Mouse (Mus musculus) cerebellum, adult 2 months (tissue): ENCODE measurements at regions not wholly inside any gene's neighbourhood (a gene's known extent, or its start where the extent isn't known, plus 50 kb on each side); places are given as distances from the start of the nearest gene placed in this dataset.

ENCODE experiments used
- CTCF ChIP-seq: fragments of 200-500 bp; IDR thresholded peaks from 2 replicates; pipeline ENCODE4 v1.5.1; 2011; ENCODE audit warnings: low read depth, mild to moderate bottlenecking, control low read depth, low read length, moderate library complexity, borderline replicate concordance; ENCODE audit not compliant: insufficient read depth
- POLR2A ChIP-seq: fragments of 200-500 bp; IDR thresholded peaks from 2 replicates; pipeline ENCODE4 v1.6.1; 2011; ENCODE audit warnings: low read length, control low read depth, borderline replicate concordance; ENCODE audit not compliant: insufficient read depth

GRCm38 (mm10) chr6:138792802-138793201, 134.5 kb upstream of the Igbp1b start:
- no peak for TF ChIP-seq POLR2A
- no peak for TF ChIP-seq CTCF
